Mouse (Mus musculus): ENCODE measurements at regions not wholly inside any gene's neighbourhood (a gene's known extent, or its start where the extent isn't known, plus 50 kb on each side); places are given as distances from the start of the nearest gene placed in this dataset.

GRCm38 (mm10) chr3:149357121-149357520 lies 366.8 kb upstream of the Adgrl2 start:
- Histone ChIP-seq H3K27ac (replicated peaks; ENCODE audit: low read depth, low read length) (no peak overlapping the region), H3K9me3 (ENCODE audit: control insufficient read depth, low read length) (no peaks in the 10 kb centered on the region), H3K27me3 (ENCODE audit: control insufficient read depth, insufficient read depth, low read length) (peaks cover 3% of the 10 kb centered on the region; the same call in 1 of the 2 replicates), H3K4me2 (ENCODE audit: low read length) (no peak overlapping the region), H3K4me1 (ENCODE audit: control insufficient read depth, insufficient read depth, low read length) (peaks cover 15% of the 10 kb centered on the region), H3K36me3 (ENCODE audit: control insufficient read depth, insufficient read depth, low read length) (no peaks in the 10 kb centered on the region), H3K4me3 (replicated peaks; ENCODE audit: low read depth, low read length) (no peak overlapping the region), H3K9ac (replicated peaks; ENCODE audit: low read length) (no peak overlapping the region)
- DNase-seq (no peak), ATAC-seq (ENCODE audit: low FRiP score, low TSS enrichment) (no peak)
- 53% methylated on average over 2 of the region's 2 CpGs for WGBS

GRCm38 (mm10) chr3:149355362-149355761 lies 365.0 kb upstream of the Adgrl2 start:
- ATAC-seq (ENCODE audit: low FRiP score, low TSS enrichment): no peak
- H3K27me3 ChIP-seq (ENCODE audit: control insufficient read depth, insufficient read depth, low read length): no peaks in the 10 kb centered on the region
- H3K9me3 ChIP-seq (ENCODE audit: control insufficient read depth, low read length): no peaks in the 10 kb centered on the region
- H3K4me3 ChIP-seq (replicated peaks; ENCODE audit: low read depth, low read length): no peak overlapping the region
- no peak overlapping the region for H3K27ac ChIP-seq (replicated peaks; ENCODE audit: low read depth, low read length)
- 96% methylated on average over 11 of the region's 11 CpGs for WGBS
- no peak for DNase-seq
- no peak overlapping the region for H3K4me2 ChIP-seq (ENCODE audit: low read length)
- no peak overlapping the region for H3K9ac ChIP-seq (replicated peaks; ENCODE audit: low read length)
- H3K4me1 ChIP-seq (ENCODE audit: control insufficient read depth, insufficient read depth, low read length): peaks cover 15% of the 10 kb centered on the region
- H3K36me3 ChIP-seq (ENCODE audit: control insufficient read depth, insufficient read depth, low read length): no peaks in the 10 kb centered on the region

GRCm38 (mm10) chr3:149353958-149354357 lies 363.6 kb upstream of the Adgrl2 start:
- Histone ChIP-seq H3K4me3 (replicated peaks; ENCODE audit: low read depth, low read length) (no peak overlapping the region), H3K4me2 (ENCODE audit: low read length) (no peak overlapping the region), H3K9me3 (ENCODE audit: control insufficient read depth, low read length) (no peaks in the 10 kb centered on the region), H3K36me3 (ENCODE audit: control insufficient read depth, insufficient read depth, low read length) (no peaks in the 10 kb centered on the region), H3K27ac (replicated peaks; ENCODE audit: low read depth, low read length) (no peak overlapping the region), H3K4me1 (ENCODE audit: control insufficient read depth, insufficient read depth, low read length) (peaks cover 15% of the 10 kb centered on the region), H3K9ac (replicated peaks; ENCODE audit: low read length) (no peak overlapping the region), H3K27me3 (ENCODE audit: control insufficient read depth, insufficient read depth, low read length) (no peaks in the 10 kb centered on the region)
- DNase-seq (no peak), ATAC-seq (ENCODE audit: low FRiP score, low TSS enrichment) (no peak)
- WGBS: 92% methylated on average over 5 of the region's 5 CpGs

GRCm38 (mm10) chr3:149352546-149352945 lies 362.2 kb upstream of the Adgrl2 start:
- ATAC-seq (ENCODE audit: low FRiP score, low TSS enrichment) (no peak), DNase-seq (no peak)
- H3K9me3 ChIP-seq (ENCODE audit: control insufficient read depth, low read length): no peaks in the 10 kb centered on the region
- no peak overlapping the region for H3K4me2 ChIP-seq (ENCODE audit: low read length)
- H3K4me1 ChIP-seq (ENCODE audit: control insufficient read depth, insufficient read depth, low read length): 0 out of 2 replicates have a peak, but pooled peaks cover 4% of the 10 kb centered on the region
- H3K27me3 ChIP-seq (ENCODE audit: control insufficient read depth, insufficient read depth, low read length): no peaks in the 10 kb centered on the region
- WGBS: 82% methylated on average over 6 of the region's 6 CpGs
- H3K9ac ChIP-seq (replicated peaks; ENCODE audit: low read length): no peak overlapping the region
- no peak overlapping the region for H3K27ac ChIP-seq (replicated peaks; ENCODE audit: low read depth, low read length)
- no peaks in the 10 kb centered on the region for H3K36me3 ChIP-seq (ENCODE audit: control insufficient read depth, insufficient read depth, low read length)
- H3K4me3 ChIP-seq (replicated peaks; ENCODE audit: low read depth, low read length): no peak overlapping the region

GRCm38 (mm10) chr3:149349731-149350130 lies 359.4 kb upstream of the Adgrl2 start:
- no peaks in the 10 kb centered on the region for H3K27me3 ChIP-seq (ENCODE audit: control insufficient read depth, insufficient read depth, low read length)
- H3K9me3 ChIP-seq (ENCODE audit: control insufficient read depth, low read length): no peaks in the 10 kb centered on the region
- no peak overlapping the region for H3K4me2 ChIP-seq (ENCODE audit: low read length)
- no peaks in the 10 kb centered on the region for H3K36me3 ChIP-seq (ENCODE audit: control insufficient read depth, insufficient read depth, low read length)
- no peak overlapping the region for H3K9ac ChIP-seq (replicated peaks; ENCODE audit: low read length)
- DNase-seq (no peak), ATAC-seq (ENCODE audit: low FRiP score, low TSS enrichment) (no peak)
- H3K4me3 ChIP-seq (replicated peaks; ENCODE audit: low read depth, low read length): no peak overlapping the region
- no peak overlapping the region for H3K27ac ChIP-seq (replicated peaks; ENCODE audit: low read depth, low read length)
- H3K4me1 ChIP-seq (ENCODE audit: control insufficient read depth, insufficient read depth, low read length): no peaks in the 10 kb centered on the region
- 84% methylated on average over 6 of the region's 6 CpGs for WGBS

GRCm38 (mm10) chr3:149349211-149349697 lies 358.9 kb upstream of the Adgrl2 start:
- H3K27ac ChIP-seq (replicated peaks; ENCODE audit: low read depth, low read length): no peak overlapping the region
- H3K27me3 ChIP-seq (ENCODE audit: control insufficient read depth, insufficient read depth, low read length): no peaks in the 10 kb centered on the region
- ATAC-seq (ENCODE audit: low FRiP score, low TSS enrichment) (no peak), DNase-seq (peak; percentile 55)
- H3K4me3 ChIP-seq (replicated peaks; ENCODE audit: low read depth, low read length): no peak overlapping the region
- no peaks in the 10 kb centered on the region for H3K9me3 ChIP-seq (ENCODE audit: control insufficient read depth, low read length)
- H3K4me1 ChIP-seq (ENCODE audit: control insufficient read depth, insufficient read depth, low read length): no peaks in the 10 kb centered on the region
- H3K4me2 ChIP-seq (ENCODE audit: low read length): no peak overlapping the region
- WGBS: 40% methylated on average over 9 of the region's 9 CpGs
- no peaks in the 10 kb centered on the region for H3K36me3 ChIP-seq (ENCODE audit: control insufficient read depth, insufficient read depth, low read length)
- H3K9ac ChIP-seq (replicated peaks; ENCODE audit: low read length): no peak overlapping the region

- WGBS: 78% methylated on average over 1 of the region's 1 CpGs
- H3K4me1 ChIP-seq (ENCODE audit: control insufficient read depth, insufficient read depth, low read length): no peaks in the 10 kb centered on the region
- H3K9me3 ChIP-seq (ENCODE audit: control insufficient read depth, low read length): no peaks in the 10 kb centered on the region
- no peak for ATAC-seq (ENCODE audit: low FRiP score, low TSS enrichment)
- no peak for DNase-seq
- H3K4me3 ChIP-seq (replicated peaks; ENCODE audit: low read depth, low read length): no peak overlapping the region
- no peak overlapping the region for H3K9ac ChIP-seq (replicated peaks; ENCODE audit: low read length)
- no peak overlapping the region for H3K27ac ChIP-seq (replicated peaks; ENCODE audit: low read depth, low read length)
- H3K36me3 ChIP-seq (ENCODE audit: control insufficient read depth, insufficient read depth, low read length): no peaks in the 10 kb centered on the region
- H3K27me3 ChIP-seq (ENCODE audit: control insufficient read depth, insufficient read depth, low read length): no peaks in the 10 kb centered on the region
- H3K4me2 ChIP-seq (ENCODE audit: low read length): no peak overlapping the region
Measured at GRCm38 (mm10) chr3:149348459-149348971, 358.2 kb upstream of the Adgrl2 start.

GRCm38 (mm10) chr3:149347241-149347992 lies 357.1 kb upstream of the Adgrl2 start:
- ATAC-seq (ENCODE audit: low FRiP score, low TSS enrichment) (no peak), DNase-seq (no peak)
- Histone ChIP-seq H3K9me3 (ENCODE audit: control insufficient read depth, low read length) (no peaks in the 10 kb centered on the region), H3K4me2 (ENCODE audit: low read length) (no peak overlapping the region), H3K4me1 (ENCODE audit: control insufficient read depth, insufficient read depth, low read length) (peaks cover 3% of the 10 kb centered on the region; the same call in 1 of the 2 replicates), H3K4me3 (replicated peaks; ENCODE audit: low read depth, low read length) (no peak overlapping the region), H3K27ac (replicated peaks; ENCODE audit: low read depth, low read length) (no peak overlapping the region), H3K27me3 (ENCODE audit: control insufficient read depth, insufficient read depth, low read length) (no peaks in the 10 kb centered on the region), H3K36me3 (ENCODE audit: control insufficient read depth, insufficient read depth, low read length) (no peaks in the 10 kb centered on the region), H3K9ac (replicated peaks; ENCODE audit: low read length) (no peak overlapping the region)
- WGBS: 53% methylated on average over 6 of the region's 6 CpGs

- H3K36me3 ChIP-seq (ENCODE audit: control insufficient read depth, insufficient read depth, low read length): no peaks in the 10 kb centered on the region
- 65% methylated on average over 6 of the region's 6 CpGs for WGBS
- no peak overlapping the region for H3K9ac ChIP-seq (replicated peaks; ENCODE audit: low read length)
- no peaks in the 10 kb centered on the region for H3K9me3 ChIP-seq (ENCODE audit: control insufficient read depth, low read length)
- no peak overlapping the region for H3K4me2 ChIP-seq (ENCODE audit: low read length)
- no peak for DNase-seq
- no peaks in the 10 kb centered on the region for H3K27me3 ChIP-seq (ENCODE audit: control insufficient read depth, insufficient read depth, low read length)
- H3K27ac ChIP-seq (replicated peaks; ENCODE audit: low read depth, low read length): no peak overlapping the region
- H3K4me3 ChIP-seq (replicated peaks; ENCODE audit: low read depth, low read length): no peak overlapping the region
- peaks cover 5% of the 10 kb centered on the region; the same call in 1 of the 2 replicates for H3K4me1 ChIP-seq (ENCODE audit: control insufficient read depth, insufficient read depth, low read length)
- ATAC-seq (ENCODE audit: low FRiP score, low TSS enrichment): no peak
Measured at GRCm38 (mm10) chr3:149342511-149342910, 352.2 kb upstream of the Adgrl2 start.

Measured in midbrain, embryonic 14.5 days (tissue).